Mouse (Mus musculus): Measurements from ENCODE around the gene Ptpn4. TPM values are rescaled to one million over a fixed set of nuclear protein-coding genes. Genes with fewer than 3 reads are reported as not detected.

The Ptpn4 gene
- polyA plus RNA-seq, 1 experiment from 2014 or later: 8.3 TPM

- H3K36me3 ChIP-seq: no peaks in the 10 kb centered on the region
- H3K4me2 ChIP-seq: no peak overlapping the region
- no peak overlapping the region for H3K4me3 ChIP-seq
- H3K9me3 ChIP-seq: no peaks in the 10 kb centered on the region
- no peak overlapping the region for H3K27ac ChIP-seq (replicated peaks)
- no peak for ATAC-seq (ENCODE audit: low read depth)
- H3K9ac ChIP-seq: no peak overlapping the region
- WGBS: 95% methylated on average over 1 of the region's 1 CpGs
- no peaks in the 10 kb centered on the region for H3K27me3 ChIP-seq
- 0 out of 2 replicates have a peak, but pooled peaks cover 3% of the 10 kb centered on the region for H3K4me1 ChIP-seq (replicated peaks)
Observed at GRCm38 (mm10) chr1:119794342-119794741, 43.1 kb downstream of the Ptpn4 start.

DNA sequence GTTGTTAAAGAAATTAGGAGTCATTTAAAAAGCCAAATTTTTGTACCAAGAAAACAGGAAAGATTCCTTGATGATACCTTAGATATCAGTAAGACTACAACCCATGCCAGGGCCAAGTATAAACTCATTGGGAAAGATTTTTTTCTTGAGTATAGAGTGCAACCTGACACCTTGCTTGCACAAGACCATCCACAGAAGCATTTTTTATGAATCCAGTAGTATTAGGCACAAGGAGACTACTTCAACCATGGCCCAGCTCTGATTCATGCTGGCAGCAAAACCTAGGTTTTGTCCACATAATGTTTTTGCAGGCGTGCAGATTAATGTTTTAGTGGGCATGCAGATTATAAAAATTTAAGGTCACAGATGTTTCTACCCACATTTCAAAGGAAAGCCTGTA, 46.8 kb downstream of the Ptpn4 start:
- H3K36me3 ChIP-seq: no peaks in the 10 kb centered on the region
- WGBS: 69% methylated on average over 1 of the region's 1 CpGs
- H3K4me2 ChIP-seq: no peak overlapping the region
- H3K4me1 ChIP-seq (replicated peaks): 0 out of 2 replicates have a peak, but pooled peaks cover 3% of the 10 kb centered on the region
- ATAC-seq (ENCODE audit: low read depth): no peak
- H3K9me3 ChIP-seq: no peaks in the 10 kb centered on the region
- H3K9ac ChIP-seq: no peak overlapping the region
- no peak overlapping the region for H3K27ac ChIP-seq (replicated peaks)
- H3K27me3 ChIP-seq: no peaks in the 10 kb centered on the region
- no peak overlapping the region for H3K4me3 ChIP-seq

DNA sequence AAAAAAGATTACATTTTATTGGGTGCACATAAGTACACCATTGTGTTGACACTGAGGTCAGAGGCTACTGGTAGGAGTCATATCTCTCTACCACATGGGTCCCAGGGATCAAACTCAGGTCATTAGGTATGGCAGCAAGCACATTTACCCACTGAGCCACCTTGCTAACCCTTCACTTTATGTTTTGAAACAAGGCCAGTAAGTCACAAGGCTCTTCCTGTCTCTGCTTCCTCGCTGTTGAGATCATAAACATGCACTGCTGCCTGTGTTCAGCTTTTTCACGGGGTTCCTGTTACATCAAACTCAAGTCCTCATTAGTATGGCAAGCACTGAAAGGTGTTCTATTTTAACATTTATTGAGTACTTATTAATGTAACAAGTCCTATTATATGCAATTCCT, 61.5 kb downstream of the Ptpn4 start:
- no peak overlapping the region for H3K4me2 ChIP-seq
- no peak overlapping the region for H3K4me3 ChIP-seq
- H3K4me1 ChIP-seq (replicated peaks): no peaks in the 10 kb centered on the region
- no peaks in the 10 kb centered on the region for H3K27me3 ChIP-seq
- peaks cover under 1% of the 10 kb centered on the region; the same call in 1 of the 2 replicates for H3K36me3 ChIP-seq
- H3K9ac ChIP-seq: no peak overlapping the region
- H3K9me3 ChIP-seq: no peaks in the 10 kb centered on the region
- H3K27ac ChIP-seq (replicated peaks): no peak overlapping the region
- 91% methylated on average over 2 of the region's 2 CpGs for WGBS
- ATAC-seq (ENCODE audit: low read depth): no peak

DNA sequence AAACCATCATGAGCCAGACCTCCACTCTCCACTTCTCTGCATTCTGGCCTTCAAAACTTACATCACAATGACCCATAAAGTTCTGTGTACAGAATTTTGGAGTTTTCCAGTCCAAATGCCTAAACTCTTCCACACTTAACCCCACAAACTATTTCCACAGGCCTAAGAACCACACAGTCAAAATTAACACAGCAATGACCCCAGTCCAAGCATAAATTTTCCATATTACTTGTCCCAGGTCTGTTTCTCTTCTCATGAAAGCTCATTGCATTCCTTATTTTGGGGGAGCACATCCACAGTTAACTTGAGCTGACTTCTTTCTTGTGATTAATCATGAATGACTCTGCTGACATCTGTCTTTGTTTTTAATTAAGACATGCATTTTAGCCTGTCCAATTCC, 101.7 kb downstream of the Ptpn4 start:
- peaks cover 12% of the 10 kb centered on the region for H3K9me3 ChIP-seq

GRCm38 (mm10) chr1:119734801-119735200, 102.6 kb downstream of the Ptpn4 start:
- H3K4me1 ChIP-seq (replicated peaks): no peaks in the 10 kb centered on the region
- 91% methylated on average over 1 of the region's 1 CpGs for WGBS
- no peaks in the 10 kb centered on the region for H3K27me3 ChIP-seq
- peaks cover 19% of the 10 kb centered on the region for H3K36me3 ChIP-seq
- H3K9ac ChIP-seq: no peak overlapping the region
- H3K9me3 ChIP-seq: peaks cover 4% of the 10 kb centered on the region
- ATAC-seq (ENCODE audit: low read depth): no peak
- no peak overlapping the region for H3K4me3 ChIP-seq
- no peak overlapping the region for H3K27ac ChIP-seq (replicated peaks)
- H3K4me2 ChIP-seq: no peak overlapping the region

More for the DNA sequence above, 101.7 kb downstream of the Ptpn4 start:
- Histone ChIP-seq H3K4me1 (replicated peaks) (no peaks in the 10 kb centered on the region), H3K27me3 (no peaks in the 10 kb centered on the region), H3K36me3 (peaks cover 28% of the 10 kb centered on the region), H3K9ac (no peak overlapping the region), H3K27ac (replicated peaks) (no peak overlapping the region), H3K4me2 (no peak overlapping the region), H3K4me3 (no peak overlapping the region)
- no peak for ATAC-seq (ENCODE audit: low read depth)

DNA sequence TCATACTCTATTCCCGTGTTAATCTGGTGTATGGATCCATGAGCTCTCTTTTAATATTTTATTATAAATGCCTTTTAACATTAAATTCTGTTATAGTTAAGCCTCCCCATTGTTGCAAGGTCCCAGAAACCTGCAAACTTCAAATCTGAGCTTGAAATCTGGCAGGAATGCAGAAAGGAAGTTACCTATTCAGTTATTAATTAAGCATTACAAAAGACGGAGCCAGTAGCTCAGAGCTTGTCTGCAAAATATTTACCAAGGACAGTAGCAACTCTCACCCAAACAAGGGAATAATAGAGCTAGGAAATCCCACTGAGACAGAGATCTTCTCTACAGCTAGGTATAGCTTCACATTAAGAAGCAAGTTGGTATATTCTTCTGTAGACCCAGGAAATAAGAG, 106.2 kb downstream of the Ptpn4 start:
- 0 out of 2 replicates have a peak, but pooled peaks cover 6% of the 10 kb centered on the region for H3K36me3 ChIP-seq
- no peak overlapping the region for H3K9ac ChIP-seq
- no peak overlapping the region for H3K4me2 ChIP-seq
- H3K27ac ChIP-seq (replicated peaks): no peak overlapping the region
- H3K4me3 ChIP-seq: no peak overlapping the region
- WGBS: 97% methylated on average over 2 of the region's 2 CpGs
- no peaks in the 10 kb centered on the region for H3K9me3 ChIP-seq
- no peaks in the 10 kb centered on the region for H3K4me1 ChIP-seq (replicated peaks)
- no peak for ATAC-seq (ENCODE audit: low read depth)
- no peaks in the 10 kb centered on the region for H3K27me3 ChIP-seq

- ATAC-seq (ENCODE audit: low read depth): no peak
- H3K36me3 ChIP-seq: peaks cover 4% of the 10 kb centered on the region; the same call in 1 of the 2 replicates
- H3K9me3 ChIP-seq: no peaks in the 10 kb centered on the region
- no peaks in the 10 kb centered on the region for H3K27me3 ChIP-seq
- no peak overlapping the region for H3K4me3 ChIP-seq
- H3K4me2 ChIP-seq: no peak overlapping the region
- 89% methylated on average over 2 of the region's 2 CpGs for WGBS
- no peak overlapping the region for H3K27ac ChIP-seq (replicated peaks)
- no peak overlapping the region for H3K9ac ChIP-seq
- no peaks in the 10 kb centered on the region for H3K4me1 ChIP-seq (replicated peaks)
Observed at GRCm38 (mm10) chr1:119713017-119713416, 124.4 kb downstream of the Ptpn4 start.

GRCm38 (mm10) chr1:119706471-119707217, 130.8 kb downstream of the Ptpn4 start:
- 95% methylated on average over 4 of the region's 4 CpGs for WGBS
- ATAC-seq (ENCODE audit: low read depth): no peak
- no peaks in the 10 kb centered on the region for H3K27me3 ChIP-seq

GRCm38 (mm10) chr1:119696860-119697259, 140.6 kb downstream of the Ptpn4 start:
- WGBS: 100% methylated on average over 1 of the region's 1 CpGs
- Histone ChIP-seq H3K4me3 (no peak overlapping the region), H3K27me3 (no peaks in the 10 kb centered on the region), H3K36me3 (peaks cover 35% of the 10 kb centered on the region), H3K9ac (no peak overlapping the region), H3K4me2 (no peak overlapping the region), H3K27ac (replicated peaks) (no peak overlapping the region), H3K4me1 (replicated peaks) (no peaks in the 10 kb centered on the region), H3K9me3 (no peaks in the 10 kb centered on the region)
- no peak for ATAC-seq (ENCODE audit: low read depth)

More at GRCm38 (mm10) chr1:119706471-119707217, 130.8 kb downstream of the Ptpn4 start:
- Histone ChIP-seq H3K9me3 (no peaks in the 10 kb centered on the region), H3K36me3 (peaks cover 28% of the 10 kb centered on the region), H3K4me2 (no peak overlapping the region), H3K27ac (replicated peaks) (no peak overlapping the region), H3K4me1 (replicated peaks) (no peaks in the 10 kb centered on the region), H3K9ac (no peak overlapping the region), H3K4me3 (no peak overlapping the region)

DNA sequence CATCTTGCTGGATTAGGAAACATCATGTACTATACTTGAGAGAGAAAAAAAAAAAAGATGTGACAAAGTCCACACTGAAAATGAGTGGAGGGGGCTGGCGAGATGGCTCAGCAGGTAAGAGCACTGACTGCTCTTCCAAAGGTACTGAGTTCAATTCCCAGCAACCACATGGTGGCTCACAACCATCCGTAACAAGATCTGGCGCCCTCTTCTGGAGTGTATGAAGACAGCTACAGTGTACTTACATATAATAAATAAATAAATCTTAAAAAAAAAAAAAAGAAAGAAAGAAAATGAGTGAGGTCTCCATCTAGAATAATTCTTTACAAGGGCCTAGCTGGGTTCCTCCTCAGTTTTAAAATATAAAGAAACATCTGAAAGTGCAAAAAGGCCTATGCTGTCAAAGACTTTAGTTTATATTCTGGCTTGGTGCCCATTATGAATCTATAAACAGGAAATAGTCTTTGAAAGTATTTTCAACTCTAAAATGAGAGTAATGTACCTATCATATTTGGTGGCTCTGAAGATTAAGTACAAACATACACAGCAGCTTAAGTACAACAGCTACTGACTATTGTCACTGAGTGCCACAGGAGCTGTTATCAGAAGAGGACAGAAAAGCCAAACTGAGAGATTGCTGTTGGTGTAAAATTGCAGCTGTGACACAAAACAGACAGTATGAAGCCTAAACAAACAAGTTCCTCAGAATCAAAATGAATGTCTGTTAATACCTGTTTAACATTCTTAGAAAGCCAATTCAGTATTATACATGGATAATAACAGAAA, 151.4 kb downstream of the Ptpn4 start:
- no peak overlapping the region for H3K4me2 ChIP-seq
- no peaks in the 10 kb centered on the region for H3K9me3 ChIP-seq
- ATAC-seq (ENCODE audit: low read depth): no peak
- 98% methylated on average over 3 of the region's 3 CpGs for whole genome bisulfite sequencing
- H3K9ac ChIP-seq: no peak overlapping the region
- no peaks in the 10 kb centered on the region for H3K27me3 ChIP-seq
- peaks cover 26% of the 10 kb centered on the region for H3K36me3 ChIP-seq
- H3K4me3 ChIP-seq: no peak overlapping the region
- H3K27ac ChIP-seq (replicated peaks): no peak overlapping the region
- H3K4me1 ChIP-seq (replicated peaks): no peaks in the 10 kb centered on the region

DNA sequence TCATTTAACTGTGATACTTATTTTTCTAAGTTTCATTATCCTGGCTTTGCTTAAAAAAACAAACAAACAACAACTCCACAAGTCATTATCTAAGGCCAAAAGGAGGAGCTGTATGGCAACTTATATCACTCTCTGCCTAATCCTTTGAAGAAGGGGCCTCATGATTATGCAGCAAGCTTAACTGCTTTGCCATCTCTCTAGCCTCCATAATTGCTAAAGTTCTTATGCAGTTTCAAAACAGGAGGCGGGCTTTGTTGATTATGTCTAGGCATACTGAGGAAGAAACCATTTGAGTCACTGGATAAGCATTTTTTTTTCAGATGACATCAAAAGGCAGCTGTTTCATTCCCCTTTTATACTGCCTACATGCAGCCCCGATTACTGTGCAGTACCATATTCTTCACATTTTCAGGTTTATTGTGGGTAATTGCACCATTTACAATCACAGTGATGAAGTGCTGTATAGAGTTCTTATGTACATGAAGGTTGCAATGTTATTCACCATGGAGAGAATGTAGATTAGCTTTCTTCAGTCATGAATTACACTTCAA, 155.7 kb downstream of the Ptpn4 start:
- H3K9ac ChIP-seq: no peak overlapping the region
- ATAC-seq (ENCODE audit: low read depth): no peak
- 54% methylated on average over 2 of the region's 2 CpGs for WGBS
- no peaks in the 10 kb centered on the region for H3K27me3 ChIP-seq
- no peak overlapping the region for H3K4me3 ChIP-seq
- H3K4me1 ChIP-seq (replicated peaks): no peaks in the 10 kb centered on the region
- H3K4me2 ChIP-seq: no peak overlapping the region
- no peaks in the 10 kb centered on the region for H3K9me3 ChIP-seq
- peaks cover 30% of the 10 kb centered on the region for H3K36me3 ChIP-seq
- H3K27ac ChIP-seq (replicated peaks): no peak overlapping the region

GRCm38 (mm10) chr1:119674984-119675383, 162.4 kb downstream of the Ptpn4 start:
- peak; percentile 72 for ATAC-seq (ENCODE audit: low read depth)
- no peaks in the 10 kb centered on the region for H3K27me3 ChIP-seq
- no peak overlapping the region for H3K4me3 ChIP-seq
- H3K36me3 ChIP-seq: peaks cover 21% of the 10 kb centered on the region
- no peaks in the 10 kb centered on the region for H3K4me1 ChIP-seq (replicated peaks)
- no peak overlapping the region for H3K27ac ChIP-seq (replicated peaks)
- no peak overlapping the region for H3K9ac ChIP-seq
- H3K4me2 ChIP-seq: no peak overlapping the region
- H3K9me3 ChIP-seq: no peaks in the 10 kb centered on the region
- WGBS: 65% methylated on average over 1 of the region's 1 CpGs

Measured in neural tube, embryonic 13.5 days (tissue).